Mouse (Mus musculus) hindbrain, embryonic 16.5 days (tissue): ENCODE measurements around the gene Pigg. TPM values are rescaled to one million over a fixed set of nuclear protein-coding genes. Genes with fewer than 3 reads are reported as not detected.

Experiments
- ATAC-seq: fragments of 200-750 bp; cut with Nextera tagmentation; 2 replicates; pipeline ENCODE4 v1.8.0; 2017; ENCODE audit warnings: moderate TSS enrichment, moderate library complexity
- H3K27ac ChIP-seq: fragments of 300-500 bp; sonication (generic); 2 replicates; pipeline ENCODE4 v1.5.1; 2014; ENCODE audit warnings: low read depth, mild to moderate bottlenecking, control low read depth, low read length, moderate library complexity
- H3K27me3 ChIP-seq: fragments of 300-500 bp; sonication (generic); replicated peaks from 2 replicates; pipeline ENCODE4 v1.6.1; 2014; ENCODE audit warnings: low read length; ENCODE audit not compliant: control insufficient read depth, insufficient read depth
- H3K36me3 ChIP-seq: fragments of 300-500 bp; sonication (generic); 2 replicates; pipeline ENCODE4 v1.6.1; 2014; ENCODE audit warnings: mild to moderate bottlenecking, low read length, moderate library complexity, mixed read lengths; ENCODE audit not compliant: control insufficient read depth, insufficient read depth
- H3K4me1 ChIP-seq: fragments of 300-500 bp; sonication (generic); 2 replicates; pipeline ENCODE4 v1.6.1; 2014; ENCODE audit warnings: low read depth, low read length; ENCODE audit not compliant: control insufficient read depth, insufficient read depth
- H3K4me2 ChIP-seq: fragments of 300-500 bp; sonication (generic); 2 replicates; pipeline ENCODE4 v1.6.1; 2014; ENCODE audit warnings: mild to moderate bottlenecking, low read length, control low read depth, moderate library complexity
- H3K4me3 ChIP-seq: fragments of 300-500 bp; sonication (generic); 2 replicates; pipeline ENCODE4 v1.5.1; 2014; ENCODE audit warnings: mild to moderate bottlenecking, low read length, control low read depth, moderate library complexity
- H3K9ac ChIP-seq: fragments of 300-500 bp; sonication (generic); 2 replicates; pipeline ENCODE4 v1.6.1; 2014; ENCODE audit warnings: low read depth, mild to moderate bottlenecking, control low read depth, low read length, moderate library complexity
- H3K9me3 ChIP-seq: fragments of 300-500 bp; sonication (generic); 2 replicates; pipeline ENCODE4 v1.6.1; 2014; ENCODE audit warnings: mild to moderate bottlenecking, low read length, moderate library complexity; ENCODE audit not compliant: control insufficient read depth
- WGBS: fragments of 180-500 bp; shearing (Covaris S2); extraction: QIAGEN DNeasy Blood & Tissue Kit; methylation state at CpG from one replicate; pipeline ENCODE4 v1.1.7; 2014; 5-methylcytosine and 5-hydroxymethylcytosine counted together
- polyA plus RNA-seq: library from polyadenylated mRNA; unstranded; fragments of >200 nt; fragmentation: Nextera tagmentation; extraction: Ambion mirVana; gene quantifications from 2 replicates; pipeline ENCODE4 v1.2.1, GENCODE M21; 2015

Gene Pigg
- polyA plus RNA-seq, 1 experiment from 2014 or later, result 5.1 TPM

DNA sequence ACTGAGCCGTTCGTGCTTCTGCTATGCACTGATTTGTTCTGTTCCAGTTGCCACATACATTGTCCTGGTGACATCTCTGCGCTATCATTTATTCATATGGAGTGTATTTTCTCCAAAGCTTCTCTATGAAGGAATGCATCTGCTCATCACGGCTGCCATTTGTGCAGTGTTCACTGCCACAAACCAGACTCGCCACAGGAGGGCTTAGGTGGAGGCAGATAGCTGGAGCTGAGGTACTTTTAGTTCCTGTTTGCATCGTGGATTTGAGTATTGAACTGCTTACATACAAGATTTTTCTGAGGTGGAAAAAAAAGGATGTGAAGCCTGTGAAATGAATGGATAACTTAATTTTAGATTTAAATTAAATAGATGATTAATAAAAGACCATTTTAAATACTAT, 35.4 kb downstream of the Pigg start:
- no peak overlapping the region for H3K4me2 ChIP-seq
- no peaks in the 10 kb centered on the region for H3K4me1 ChIP-seq
- H3K27ac ChIP-seq, result no peak overlapping the region
- no peak overlapping the region for H3K4me3 ChIP-seq
- H3K9ac ChIP-seq, result no peak overlapping the region
- no peak for ATAC-seq
- 85% methylated on average over 6 of the region's 6 CpGs for WGBS
- H3K9me3 ChIP-seq, result no peaks in the 10 kb centered on the region
- no peaks in the 10 kb centered on the region for H3K27me3 ChIP-seq
- H3K36me3 ChIP-seq, result 0 out of 2 replicates have a peak, but pooled peaks cover 6% of the 10 kb centered on the region

GRCm38 (mm10) chr5:108349511-108350148, 37.2 kb downstream of the Pigg start:
- H3K9ac ChIP-seq, result no peak overlapping the region
- no peak for ATAC-seq
- no peaks in the 10 kb centered on the region for H3K27me3 ChIP-seq
- no peak overlapping the region for H3K4me2 ChIP-seq
- no peaks in the 10 kb centered on the region for H3K9me3 ChIP-seq
- H3K36me3 ChIP-seq, result 0 out of 2 replicates have a peak, but pooled peaks cover 6% of the 10 kb centered on the region
- 96% methylated on average over 9 of the region's 9 CpGs for WGBS
- H3K4me1 ChIP-seq, result no peaks in the 10 kb centered on the region
- H3K4me3 ChIP-seq, result no peak overlapping the region
- H3K27ac ChIP-seq, result no peak overlapping the region

- Histone ChIP-seq H3K4me2 (no peak overlapping the region), H3K27ac (no peak overlapping the region), H3K4me1 (no peaks in the 10 kb centered on the region), H3K9me3 (no peaks in the 10 kb centered on the region), H3K27me3 (no peaks in the 10 kb centered on the region), H3K9ac (no peak overlapping the region), H3K36me3 (0 out of 2 replicates have a peak, but pooled peaks cover 3% of the 10 kb centered on the region), H3K4me3 (no peak overlapping the region)
- 83% methylated on average over 2 of the region's 2 CpGs for WGBS
- ATAC-seq, result no peak
Measured at GRCm38 (mm10) chr5:108354056-108354455, 41.6 kb downstream of the Pigg start.

DNA sequence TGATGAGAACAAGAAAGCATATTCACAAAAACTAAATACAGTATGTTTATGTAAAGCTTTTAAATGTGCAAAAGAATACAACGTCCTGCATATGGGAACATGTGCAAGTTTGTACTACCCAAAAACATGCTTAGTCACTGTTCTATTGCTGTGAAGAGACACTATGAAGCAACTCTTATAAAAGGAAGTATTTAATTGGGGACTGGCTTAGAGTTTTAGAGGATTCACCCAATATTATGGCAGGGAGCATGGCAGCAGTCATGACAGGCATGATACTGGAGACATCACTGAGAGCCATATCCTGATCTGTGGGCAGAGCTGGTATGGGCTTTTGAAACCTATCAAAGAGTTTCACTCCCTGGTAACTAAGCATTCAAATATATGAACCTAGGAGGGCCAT, 45.5 kb downstream of the Pigg start:
- Histone ChIP-seq H3K4me1 (no peaks in the 10 kb centered on the region), H3K4me2 (no peak overlapping the region), H3K36me3 (no peaks in the 10 kb centered on the region), H3K9ac (no peak overlapping the region), H3K4me3 (no peak overlapping the region), H3K27ac (no peak overlapping the region), H3K27me3 (no peaks in the 10 kb centered on the region), H3K9me3 (no peaks in the 10 kb centered on the region)
- WGBS, result 98% methylated on average over 1 of the region's 1 CpGs
- no peak for ATAC-seq

DNA sequence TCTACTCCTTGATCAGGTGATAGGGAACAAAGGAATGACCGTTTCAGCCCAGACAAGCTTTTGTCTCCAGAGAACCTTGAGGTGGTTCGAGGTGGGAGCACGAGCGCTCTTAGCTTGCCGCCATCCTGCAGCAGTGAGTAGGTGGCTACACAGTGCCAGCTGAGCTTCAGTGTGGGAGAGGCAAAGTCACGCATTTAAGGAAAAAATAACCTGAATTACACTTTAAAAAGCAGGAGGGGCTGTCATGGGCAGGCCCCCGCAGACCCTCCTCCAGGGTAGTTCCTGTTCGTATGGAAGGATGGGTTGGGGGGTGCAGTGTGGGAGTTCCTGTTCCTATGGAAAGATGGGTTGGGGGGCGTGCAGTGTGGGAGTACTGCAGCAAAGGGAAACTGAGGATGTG, 47.1 kb downstream of the Pigg start:
- Histone ChIP-seq H3K27me3 (peaks cover 8% of the 10 kb centered on the region), H3K4me1 (no peaks in the 10 kb centered on the region), H3K27ac (no peak overlapping the region), H3K4me2 (no peak overlapping the region), H3K4me3 (no peak overlapping the region), H3K9me3 (no peaks in the 10 kb centered on the region), H3K36me3 (no peaks in the 10 kb centered on the region), H3K9ac (no peak overlapping the region)
- WGBS, result 87% methylated on average over 9 of the region's 9 CpGs
- no peak for ATAC-seq

GRCm38 (mm10) chr5:108360211-108360610, 47.8 kb downstream of the Pigg start:
- H3K9ac ChIP-seq, result no peak overlapping the region
- no peaks in the 10 kb centered on the region for H3K4me1 ChIP-seq
- peaks cover 15% of the 10 kb centered on the region for H3K27me3 ChIP-seq
- no peaks in the 10 kb centered on the region for H3K36me3 ChIP-seq
- H3K4me3 ChIP-seq, result no peak overlapping the region
- no peak for ATAC-seq
- no peaks in the 10 kb centered on the region for H3K9me3 ChIP-seq
- no peak overlapping the region for H3K27ac ChIP-seq
- 89% methylated on average over 4 of the region's 4 CpGs for WGBS
- H3K4me2 ChIP-seq, result no peak overlapping the region

DNA sequence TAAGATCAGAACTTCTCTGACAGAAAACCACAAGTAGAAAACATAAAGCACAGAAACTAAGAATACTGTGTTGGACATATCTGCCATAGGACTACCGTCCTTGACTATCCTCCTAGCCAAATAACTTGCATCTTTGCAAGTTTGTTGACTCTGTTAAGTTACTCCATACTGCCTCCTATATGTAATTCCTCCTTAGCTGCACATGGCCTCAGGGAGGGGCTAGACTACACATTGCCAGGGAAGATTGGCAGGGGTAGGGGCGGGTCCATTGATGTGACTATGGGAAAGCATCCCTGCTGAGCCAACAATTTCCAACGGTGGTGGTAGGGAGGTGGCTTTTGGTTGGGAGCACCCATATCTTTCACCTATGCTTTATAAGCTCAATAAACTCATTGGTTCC, 49.9 kb downstream of the Pigg start:
- 32% methylated on average over 3 of the region's 3 CpGs for WGBS
- H3K27ac ChIP-seq, result no peak overlapping the region
- H3K9ac ChIP-seq, result no peak overlapping the region

DNA sequence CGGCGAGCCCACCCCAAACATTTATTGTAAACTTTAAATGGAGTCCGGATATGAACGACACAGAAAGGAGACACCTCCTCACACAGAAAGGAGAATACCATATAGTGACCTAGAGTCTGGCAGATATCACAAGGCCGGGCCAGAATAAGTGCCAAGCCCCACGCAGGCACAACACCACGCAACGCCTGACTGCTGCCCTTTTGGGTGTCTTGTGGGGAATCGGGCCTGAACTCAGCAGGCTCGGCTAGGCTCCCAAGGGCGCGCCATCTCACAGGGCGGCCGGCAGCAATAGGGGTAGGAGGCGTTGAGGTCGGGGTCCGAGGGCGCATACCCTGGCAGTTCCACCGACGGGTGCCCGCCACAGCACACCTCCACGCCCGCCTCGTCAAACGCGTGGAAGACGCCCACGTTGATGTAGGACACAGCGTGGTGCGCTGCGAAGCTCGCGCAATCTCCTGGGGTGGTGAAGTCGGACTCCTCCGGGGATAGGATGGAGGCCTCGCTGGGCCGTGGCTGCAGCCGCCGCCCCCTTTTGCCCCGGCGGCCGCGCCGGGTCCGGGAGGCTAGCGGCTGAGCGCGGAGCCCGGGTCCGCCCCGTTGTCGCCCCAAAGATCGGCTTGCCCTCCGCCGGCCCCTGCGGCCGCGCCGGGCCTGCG, 54.0 kb downstream of the Pigg start:
- Histone ChIP-seq H3K4me2 (peak overlapping the region; percentile 96), H3K4me1 (peaks cover 22% of the 10 kb centered on the region), H3K36me3 (no peaks in the 10 kb centered on the region), H3K9ac (peak overlapping the region; percentile 85), H3K27me3 (peaks cover 36% of the 10 kb centered on the region), H3K27ac (no peak overlapping the region), H3K4me3 (peak overlapping the region; percentile 86), H3K9me3 (no peaks in the 10 kb centered on the region)
- peak; percentile 30; the same call in 1 of the 2 replicates for ATAC-seq
- 2% methylated on average over 60 of the region's 60 CpGs for WGBS

More for the DNA sequence above, 49.9 kb downstream of the Pigg start:
- H3K4me1 ChIP-seq, result peaks cover 11% of the 10 kb centered on the region
- H3K4me3 ChIP-seq, result no peak overlapping the region
- no peak overlapping the region for H3K4me2 ChIP-seq
- peaks cover 22% of the 10 kb centered on the region for H3K27me3 ChIP-seq
- no peak for ATAC-seq
- no peaks in the 10 kb centered on the region for H3K9me3 ChIP-seq
- H3K36me3 ChIP-seq, result no peaks in the 10 kb centered on the region

GRCm38 (mm10) chr5:108366984-108367841, 54.8 kb downstream of the Pigg start:
- under 1% methylated on average over 46 of the region's 100 CpGs for WGBS
- peak overlapping the region; percentile 85 for H3K9ac ChIP-seq

More at GRCm38 (mm10) chr5:108366984-108367841, 54.8 kb downstream of the Pigg start:
- Histone ChIP-seq H3K4me3 (peak overlapping the region; percentile 86), H3K27me3 (peaks cover 42% of the 10 kb centered on the region), H3K27ac (peak overlapping the region; percentile 51), H3K4me1 (peaks cover 22% of the 10 kb centered on the region), H3K9me3 (no peaks in the 10 kb centered on the region), H3K36me3 (no peaks in the 10 kb centered on the region), H3K4me2 (peak overlapping the region; percentile 96)
- peak; percentile 46 for ATAC-seq
